Mouse (Mus musculus) layer of hippocampus, adult 2 months (tissue): Measurements from ENCODE around the gene Acer2. TPM values are rescaled to one million over a fixed set of nuclear protein-coding genes. Genes with fewer than 3 reads are reported as not detected.

Experiments
- DNase-seq, 2 experiments: peaks; one replicate each; pipeline ENCODE4 v3.0.0; 2022; ENCODE audit warnings: low spot score in 2 of 2
- H3K27ac ChIP-seq: fragments of 200-600 bp; 2 replicates; pipeline ENCODE4 v1.8.1; 2022
- H3K4me3 ChIP-seq: fragments of 200-600 bp; 2 replicates; pipeline ENCODE4 v1.8.1; 2022; ENCODE audit warnings: mild to moderate bottlenecking
- CTCF ChIP-seq: fragments of 200-600 bp; conservative IDR thresholded peaks from 2 replicates; pipeline ENCODE4 v1.8.1; 2022; ENCODE audit warnings: antibody characterized with exemption, mild to moderate bottlenecking, moderate library complexity
- total RNA-seq, 2 experiments: library from RNA; stranded (reverse); gene quantifications; 2 replicates each; pipeline ENCODE4 v1.2.3; 2021

Gene Acer2
- total RNA-seq, 2 experiments from 2014 or later = 5.1 TPM

- no peak for DNase-seq
- no peak for TF ChIP-seq CTCF
- no peak overlapping the region for H3K4me3 ChIP-seq
- no peak overlapping the region for H3K27ac ChIP-seq
These were observed 62.5 kb downstream of the Acer2 start for GRCm38 (mm10) chr4:86936706-86937105.

GRCm38 (mm10) chr4:86942656-86943055 lies 68.5 kb downstream of the Acer2 start:
- DNase-seq = no peak
- no peak overlapping the region for H3K4me3 ChIP-seq
- no peak overlapping the region for H3K27ac ChIP-seq
- TF ChIP-seq CTCF = no peak

- Histone ChIP-seq H3K27ac (no peak overlapping the region), H3K4me3 (no peak overlapping the region)
- DNase-seq = no peak
- no peak for TF ChIP-seq CTCF
These were observed 69.1 kb downstream of the Acer2 start for GRCm38 (mm10) chr4:86943296-86943695.

GRCm38 (mm10) chr4:86948794-86949193 lies 74.6 kb downstream of the Acer2 start:
- DNase-seq = no peak
- H3K27ac ChIP-seq = no peak overlapping the region
- no peak for TF ChIP-seq CTCF
- H3K4me3 ChIP-seq = no peak overlapping the region

- TF ChIP-seq CTCF = peak; percentile 54
- Histone ChIP-seq H3K4me3 (no peak overlapping the region), H3K27ac (no peak overlapping the region)
- DNase-seq = no peak
These were observed 79.3 kb downstream of the Acer2 start for GRCm38 (mm10) chr4:86953519-86953918.

GRCm38 (mm10) chr4:86955448-86955847 lies 81.3 kb downstream of the Acer2 start:
- H3K4me3 ChIP-seq = no peak overlapping the region
- TF ChIP-seq CTCF = no peak
- no peak for DNase-seq
- H3K27ac ChIP-seq = no peak overlapping the region

GRCm38 (mm10) chr4:86957576-86958411 lies 83.6 kb downstream of the Acer2 start:
- DNase-seq = peak; percentile 75 to 88
- H3K4me3 ChIP-seq = peak overlapping the region; percentile 46
- TF ChIP-seq CTCF = peak; percentile 91
- H3K27ac ChIP-seq = peak overlapping the region; percentile 73

- Histone ChIP-seq H3K4me3 (no peak overlapping the region), H3K27ac (no peak overlapping the region)
- no peak for TF ChIP-seq CTCF
- DNase-seq = no peak
These were observed 103.1 kb downstream of the Acer2 start for GRCm38 (mm10) chr4:86977272-86977671.

Other genes starting within 250 kb of the Acer2 start
- 10 to 100 TPM; 10.8 to 13.6 TPM for gene Plin2, start 204.3 kb upstream of the Acer2 start, total RNA-seq
- 10 to 100 TPM in 1 of 2 experiments, 1 to 10 TPM in 1; 9.5 to 10.6 TPM for gene Dennd4c, start 125.8 kb upstream of the Acer2 start, total RNA-seq
- gene Rps6, start 17.0 kb upstream of the Acer2 start, total RNA-seq = 100 to 1,000 TPM; 437 to 445 TPM